Mouse (Mus musculus): ENCODE measurements around the gene AC140267.1. TPM values are rescaled to one million over a fixed set of nuclear protein-coding genes. Genes with fewer than 3 reads are reported as not detected.
A peak's percentile ranks its signal among the peaks of the same experiment; 100 is the strongest.

Gene AC140267.1
- total RNA-seq, 4 experiments from 2014 or later = 5.6 to 11.9 (median 8.0) TPM

GRCm38 (mm10) chr15:80263610-80264575 is 28.3 kb downstream of the AC140267.1 start, which contains the start of gene Rps19bp1:
TSS of gene Rps19bp1 (minus strand) at chr15:80264315.
- peak; percentile 88 for DNase-seq (ENCODE audit: low spot score)

DNA sequence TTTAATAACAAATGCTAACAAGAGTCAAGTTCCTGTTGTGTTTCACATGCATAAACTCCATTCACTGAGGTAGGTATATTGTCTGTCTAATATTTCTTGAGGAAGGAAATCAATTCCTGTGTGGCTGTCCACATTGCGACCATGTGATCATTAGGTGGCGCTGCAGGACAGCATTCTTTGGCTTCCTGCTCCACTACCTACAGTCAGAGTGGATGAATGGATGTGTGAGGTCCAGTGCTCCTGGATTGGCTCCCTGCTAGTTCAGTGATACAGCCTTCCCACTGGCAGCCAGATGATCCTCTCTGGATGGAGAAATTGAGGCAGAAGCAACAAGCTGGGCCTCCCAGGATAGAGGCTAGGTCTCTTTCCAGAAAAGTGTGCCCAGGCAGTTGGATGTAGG is 30.6 kb downstream of the AC140267.1 start:
- DNase-seq (ENCODE audit: low spot score) = peak; percentile 65

- no peak for DNase-seq (ENCODE audit: low spot score)
Measured at GRCm38 (mm10) chr15:80271858-80272396, 36.3 kb downstream of the AC140267.1 start.

- no peak for DNase-seq (ENCODE audit: low spot score)
Measured at GRCm38 (mm10) chr15:80277107-80277506, 41.5 kb downstream of the AC140267.1 start.

DNA sequence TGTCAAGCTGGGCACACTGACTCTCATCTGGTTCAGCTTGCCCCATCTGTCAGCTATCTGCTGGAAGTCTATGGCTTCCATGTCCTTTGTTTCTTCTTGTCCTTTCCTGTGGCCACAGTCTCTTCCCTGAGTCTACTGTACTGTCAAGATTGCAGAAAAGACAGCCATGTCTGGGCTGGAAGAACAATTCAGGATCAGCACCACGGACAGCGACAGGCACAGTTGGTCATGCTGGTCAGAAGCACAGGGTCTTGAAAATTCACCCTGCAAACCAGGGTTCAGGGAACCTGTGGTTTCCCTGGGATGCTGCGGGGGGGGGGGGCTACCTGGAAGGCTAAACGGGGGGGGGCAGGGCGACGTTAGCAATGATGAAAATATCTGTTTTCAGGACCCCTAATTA is 42.0 kb downstream of the AC140267.1 start:
- DNase-seq (ENCODE audit: low spot score) = no peak

GRCm38 (mm10) chr15:80278121-80278759 is 42.6 kb downstream of the AC140267.1 start:
- no peak for DNase-seq (ENCODE audit: low spot score)

- DNase-seq (ENCODE audit: low spot score) = no peak
Measured at GRCm38 (mm10) chr15:80279053-80279452, 43.4 kb downstream of the AC140267.1 start.

DNA sequence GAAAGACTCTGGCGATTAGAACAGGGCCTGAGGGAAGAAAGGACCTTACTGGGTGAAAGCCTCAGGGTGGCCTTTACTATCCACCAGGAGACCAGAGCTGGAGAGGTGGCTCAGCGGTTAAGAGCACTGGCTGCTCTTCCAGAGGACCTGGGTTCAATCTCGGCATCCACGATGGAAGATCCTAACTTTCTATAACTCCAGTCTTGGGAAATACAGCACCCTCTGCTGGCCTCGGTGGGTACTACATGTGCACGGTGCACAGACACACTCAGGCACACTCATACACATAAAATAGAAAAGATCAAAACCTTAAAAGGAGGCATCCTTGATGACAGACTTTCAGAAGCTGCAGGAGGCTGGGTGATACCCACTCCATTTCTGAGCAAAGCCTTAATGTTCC is 45.0 kb downstream of the AC140267.1 start:
- DNase-seq (ENCODE audit: low spot score) = no peak

Other genes with a start within 250 kb of the AC140267.1 start
- gene Pdgfb, start 220.9 kb upstream of the AC140267.1 start, total RNA-seq (2022) = 10 to 100 TPM; 20.2 to 34.2 (median 28.5) TPM
- gene Syngr1, start 144.5 kb upstream of the AC140267.1 start, total RNA-seq (2022) = 100 to 1,000 TPM in 2 of 4 experiments, 10 to 100 TPM in 2; 91.7 to 111 (median 98.9) TPM
- gene Rpl3, start 144.0 kb upstream of the AC140267.1 start, total RNA-seq (2022) = 100 to 1,000 TPM; 125 to 157 (median 135) TPM
- 10 to 100 TPM; 17.7 to 24.7 (median 23.3) TPM for gene Tab1, start 102.7 kb upstream of the AC140267.1 start, total RNA-seq (2022)
- 1 to 10 TPM; 2.9 to 6.2 (median 4.5) TPM for gene Mgat3, start 62.1 kb upstream of the AC140267.1 start, total RNA-seq (2022)
- gene Mief1, start 1.8 kb upstream of the AC140267.1 start, total RNA-seq (2022) = 10 to 100 TPM; 27.0 to 30.7 (median 28.7) TPM
- gene Atf4, start 19.3 kb downstream of the AC140267.1 start, total RNA-seq (2022) = 10 to 100 TPM; 42.9 to 76.3 (median 65.9) TPM
- 10 to 100 TPM; 13.2 to 16.5 (median 14.6) TPM for gene Rps19bp1, start 28.5 kb downstream of the AC140267.1 start, total RNA-seq (2022)
- under 1 TPM in 3 of 4 experiments, not detected in 1; 0.03 to 0.37 (median 0.14) TPM for gene Cacna1i, start 51.4 kb downstream of the AC140267.1 start, total RNA-seq (2022)